Mouse (Mus musculus) retina, adult 2 months (tissue): ENCODE data around the gene Gm5416.
"Not testable (repeated sequence)": the region's sequence is repeated elsewhere in the genome, so short reads cannot be mapped to it uniquely, and the experiment has no call there.

Experiments
- DNase-seq: peaks from one replicate; pipeline ENCODE4 v3.0.0-alpha.2; 2012; ENCODE audit warnings: low read depth, low spot score

The Gm5416 gene

GRCm38 (mm10) chr16:36209967-36210453 lies at the start of gene Gm5416:
Gene Gm5416, plus strand, starts transcription at chr16:36210403.
- no peak for DNase-seq

- DNase-seq, result not testable (repeated sequence)
Measured at GRCm38 (mm10) chr16:36167841-36168240, 42.4 kb upstream of the Gm5416 start.

GRCm38 (mm10) chr16:36176108-36176507 lies 34.1 kb upstream of the Gm5416 start:
- no peak for DNase-seq

GRCm38 (mm10) chr16:36179910-36180309 lies 30.3 kb upstream of the Gm5416 start:
- no peak for DNase-seq

GRCm38 (mm10) chr16:36183912-36184311 lies 26.3 kb upstream of the Gm5416 start, which contains the start of gene Gm5483:
Gene Gm5483, plus strand, starts transcription at chr16:36184212.
- not testable (repeated sequence) for DNase-seq

GRCm38 (mm10) chr16:36199226-36199625 lies 11.0 kb upstream of the Gm5416 start:
- DNase-seq, result no peak

- DNase-seq, result no peak
Measured at GRCm38 (mm10) chr16:36203846-36204245, 6.4 kb upstream of the Gm5416 start.

GRCm38 (mm10) chr16:36205684-36206083 lies 4.5 kb upstream of the Gm5416 start:
- not testable (repeated sequence) for DNase-seq

- DNase-seq, result not testable (repeated sequence)
Measured at GRCm38 (mm10) chr16:36221168-36221567, 11.0 kb downstream of the Gm5416 start, which contains the start of gene 2010005H15Rik. Gene 2010005H15Rik, plus strand, starts transcription at chr16:36221468.

- not testable (repeated sequence) for DNase-seq
Measured at GRCm38 (mm10) chr16:36260585-36260984, 50.4 kb downstream of the Gm5416 start.
